In genomic region chr12:98545875-98546274, GRCm38 (mm10) we compare ENCODE assay signal across 19 mouse cellular contexts. TPM values are rescaled to one million over a fixed set of nuclear protein-coding genes. Genes with fewer than 3 reads are reported as not detected.
DNase-seq lines count a peak whose midpoint lies in the region; ATAC-seq and TF ChIP-seq lines count a peak whose summit lies in the region.
"Had no signal": no experiment of that assay in that cellular context is flagged by ENCODE, and none has a peak within 500 bp of the region (broad histone marks: within the 10 kb centered on the region; RNA-seq: fewer than 3 reads in every experiment).

No protein-coding gene starts in this region.

- ATAC-seq in hindbrain, postnatal 0 days: 0 out of 2 replicates have a peak, but pooled peaks have one; percentile 38
- no peak for ATAC-seq in hindbrain, embryonic 13.5 days (ENCODE audit: low FRiP score)
- peak; percentile 62 for ATAC-seq in forebrain, embryonic 15.5 days (replicated peaks)
- no peak for ATAC-seq in heart, embryonic 11.5 days (replicated peaks; ENCODE audit: insufficient number of reproducible peaks, low FRiP score, low TSS enrichment)
- ATAC-seq: midbrain, embryonic 15.5 days had no signal

- no peak for TF ChIP-seq CTCF in hindbrain, postnatal 0 days (IDR thresholded peaks at IDR 0.05; ENCODE audit: low read depth)

- 49% methylated on average over 2 of the region's 2 CpGs for WGBS in hindbrain, postnatal 0 days
- 96% methylated on average over 2 of the region's 2 CpGs for WGBS in hindbrain, embryonic 13.5 days
- 55% methylated on average over 2 of the region's 2 CpGs for WGBS in forebrain, embryonic 15.5 days
- 85% methylated on average over 2 of the region's 2 CpGs for WGBS in heart, embryonic 11.5 days (ENCODE audit: insufficient replicate concordance)

- H3K9ac ChIP-seq in hindbrain, postnatal 0 days (replicated peaks; ENCODE audit: low read length): no peak overlapping the region
- no peak overlapping the region for H3K9ac ChIP-seq in hindbrain, embryonic 13.5 days
- H3K9ac ChIP-seq in forebrain, embryonic 15.5 days (replicated peaks): no peak overlapping the region
- H3K9ac ChIP-seq in heart, embryonic 11.5 days (ENCODE audit: low read depth, low read length): no peak overlapping the region
- H3K9ac ChIP-seq: heart, embryonic 12.5 days; limb, embryonic 12.5 days; liver, embryonic 13.5 days; lung, embryonic 15.5 days; midbrain, embryonic 15.5 days had no signal

- no peaks in the 10 kb centered on the region for H3K9me3 ChIP-seq in hindbrain, postnatal 0 days (ENCODE audit: low read length)
- H3K9me3 ChIP-seq in hindbrain, embryonic 13.5 days: no peaks in the 10 kb centered on the region
- H3K9me3 ChIP-seq in forebrain, embryonic 15.5 days: no peaks in the 10 kb centered on the region
- H3K9me3 ChIP-seq in heart, embryonic 11.5 days (replicated peaks; ENCODE audit: control insufficient read depth, low read length): no peaks in the 10 kb centered on the region
- H3K9me3 ChIP-seq: heart, embryonic 12.5 days; limb, embryonic 12.5 days; liver, embryonic 13.5 days; lung, embryonic 15.5 days; midbrain, embryonic 15.5 days had no signal

- no peak overlapping the region for H3K4me2 ChIP-seq in hindbrain, postnatal 0 days (ENCODE audit: low read depth, low read length)
- no peak overlapping the region for H3K4me2 ChIP-seq in hindbrain, embryonic 13.5 days
- no peak overlapping the region for H3K4me2 ChIP-seq in forebrain, embryonic 15.5 days (replicated peaks)
- H3K4me2 ChIP-seq in heart, embryonic 11.5 days: no peak overlapping the region
- H3K4me2 ChIP-seq: heart, embryonic 12.5 days; limb, embryonic 12.5 days; liver, embryonic 13.5 days; lung, embryonic 15.5 days; midbrain, embryonic 15.5 days had no signal

- H3K27ac ChIP-seq in hindbrain, postnatal 0 days: no peak overlapping the region
- H3K27ac ChIP-seq in hindbrain, embryonic 13.5 days: no peak overlapping the region
- H3K27ac ChIP-seq in forebrain, embryonic 15.5 days (replicated peaks): peak overlapping the region; percentile 74
- no peak overlapping the region for H3K27ac ChIP-seq in heart, embryonic 11.5 days (ENCODE audit: low read depth, low read length)
- H3K27ac ChIP-seq: left cerebral cortex, adult 2 months; limb, embryonic 12.5 days; liver, embryonic 13.5 days; lung, embryonic 15.5 days; midbrain, embryonic 15.5 days had no signal

- H3K4me1 ChIP-seq in hindbrain, postnatal 0 days (ENCODE audit: insufficient read depth, low read length): no peaks in the 10 kb centered on the region
- peaks cover 16% of the 10 kb centered on the region for H3K4me1 ChIP-seq in hindbrain, embryonic 13.5 days (replicated peaks)
- peaks cover 37% of the 10 kb centered on the region for H3K4me1 ChIP-seq in forebrain, embryonic 15.5 days
- H3K4me1 ChIP-seq in heart, embryonic 11.5 days (ENCODE audit: control insufficient read depth, insufficient read depth, low read length): no peaks in the 10 kb centered on the region
- H3K4me1 ChIP-seq: heart, embryonic 12.5 days; limb, embryonic 12.5 days; liver, embryonic 13.5 days; lung, embryonic 15.5 days had no signal

- no peak overlapping the region for H3K4me3 ChIP-seq in hindbrain, postnatal 0 days (ENCODE audit: low read length)
- H3K4me3 ChIP-seq in hindbrain, embryonic 13.5 days: no peak overlapping the region
- H3K4me3 ChIP-seq in forebrain, embryonic 15.5 days: no peak overlapping the region
- H3K4me3 ChIP-seq in heart, embryonic 11.5 days (ENCODE audit: low read depth, low read length): no peak overlapping the region
- H3K4me3 ChIP-seq: heart, embryonic 12.5 days; left cerebral cortex, adult 2 months; limb, embryonic 12.5 days; liver, embryonic 13.5 days; lung, embryonic 15.5 days; midbrain, embryonic 15.5 days had no signal

- H3K27me3 ChIP-seq in hindbrain, postnatal 0 days (ENCODE audit: insufficient read depth, low read length): no peaks in the 10 kb centered on the region
- H3K27me3 ChIP-seq in hindbrain, embryonic 13.5 days: no peaks in the 10 kb centered on the region
- H3K27me3 ChIP-seq in forebrain, embryonic 15.5 days: no peaks in the 10 kb centered on the region
- no peaks in the 10 kb centered on the region for H3K27me3 ChIP-seq in heart, embryonic 11.5 days (ENCODE audit: control insufficient read depth, insufficient read depth, low read length)
- H3K27me3 ChIP-seq: heart, embryonic 12.5 days; limb, embryonic 12.5 days; liver, embryonic 13.5 days; lung, embryonic 15.5 days; midbrain, embryonic 15.5 days had no signal

- peak; percentile 56 for DNase-seq in hindbrain, postnatal 0 days (ENCODE audit: low spot score)
- DNase-seq in cerebellum, adult 11 months: peak; percentile 66
- peak; percentile 66 for DNase-seq in cerebellum, adult 8-10 months
- no peak for DNase-seq in frontal cortex, postnatal 36 days (ENCODE audit: low spot score in 2 of 2)
- DNase-seq: gastrocnemius, postnatal 25 days; heart, postnatal 36 days; kidney, adult 11 months; kidney, postnatal 10 days; liver, embryonic 13.5 days; thymus, postnatal 4 days had no signal

- H3K36me3 ChIP-seq in hindbrain, postnatal 0 days (ENCODE audit: insufficient read depth, low read length): no peaks in the 10 kb centered on the region
- peaks cover 4% of the 10 kb centered on the region; the same call in 1 of the 2 replicates for H3K36me3 ChIP-seq in hindbrain, embryonic 13.5 days
- H3K36me3 ChIP-seq in forebrain, embryonic 15.5 days: 0 out of 2 replicates have a peak, but pooled peaks cover under 1% of the 10 kb centered on the region
- no peaks in the 10 kb centered on the region for H3K36me3 ChIP-seq in heart, embryonic 11.5 days (ENCODE audit: control insufficient read depth, insufficient read depth, low read length)
- H3K36me3 ChIP-seq: heart, embryonic 12.5 days; limb, embryonic 12.5 days; liver, embryonic 13.5 days; lung, embryonic 15.5 days; midbrain, embryonic 15.5 days had no signal

RNA-seq across cellular contexts. Expression of gene Kcnk10, which starts 32.2 kb away (rescaled TPM):
- 28.1 and 39.9 TPM in 2 replicates for total RNA-seq in hindbrain, postnatal 0 days (2014; rRNA removed)
- polyA plus RNA-seq in hindbrain, postnatal 0 days (2015; fragmentation: Nextera tagmentation; extraction: Ambion mirVana): 31.5 and 32.2 TPM in 2 replicates
- polyA plus RNA-seq in hindbrain, embryonic 13.5 days (2015; fragmentation: Nextera tagmentation; extraction: Ambion mirVana): 39.6 and 43.2 TPM in 2 replicates
- 51.7 and 52.1 TPM in 2 replicates for polyA plus RNA-seq in forebrain, embryonic 15.5 days (2015; fragmentation: Nextera tagmentation; extraction: Ambion mirVana)
- polyA plus RNA-seq in heart, embryonic 11.5 days (2014; fragmentation: Nextera tagmentation; extraction: Ambion mirVana): 0.25 and 0.44 TPM in 2 replicates
- total RNA-seq: gastrocnemius, postnatal 25 days; megakaryocyte progenitor cell, adult 5-6 weeks had no signal
- polyA plus RNA-seq: liver, embryonic 13.5 days had no signal

Comparison
In these comparisons a context has a peak if more than half of its experiments do, and no peak if none do; other contexts are left out.
1. ATAC-seq: peak in hindbrain, postnatal 0 days (single experiment) and forebrain, embryonic 15.5 days (single experiment); none in hindbrain, embryonic 13.5 days (single experiment) and heart, embryonic 11.5 days (single experiment).
2. DNase-seq: peak in hindbrain, postnatal 0 days (single experiment), cerebellum, adult 11 months (single experiment) and cerebellum, adult 8-10 months (single experiment); none in frontal cortex, postnatal 36 days (0 of 2).
3. RNA of gene Kcnk10, which starts 32.2 kb away (polyA plus RNA-seq): 51.7 to 52.1 TPM in forebrain, embryonic 15.5 days, 39.6 to 43.2 TPM in hindbrain, embryonic 13.5 days and 31.5 to 32.2 TPM in hindbrain, postnatal 0 days; 0.25 to 0.44 TPM in heart, embryonic 11.5 days; every median in the first group is over 10 times any median in the second.